Mouse (Mus musculus) megakaryocyte, embryonic 14.5 days (primary cell): ENCODE results near the gene Etv4.

Experiments
- FLI1 ChIP-seq: IDR thresholded peaks from 2 replicates; pipeline ENCODE4 v1.6.1; 2012; ENCODE audit warnings: low read length, inconsistent platforms, mixed read lengths
- GATA1 ChIP-seq: IDR thresholded peaks from 3 replicates; pipeline ENCODE4 v1.6.1; 2012; ENCODE audit warnings: mixed read lengths, low read length, inconsistent platforms, borderline replicate concordance

DNA sequence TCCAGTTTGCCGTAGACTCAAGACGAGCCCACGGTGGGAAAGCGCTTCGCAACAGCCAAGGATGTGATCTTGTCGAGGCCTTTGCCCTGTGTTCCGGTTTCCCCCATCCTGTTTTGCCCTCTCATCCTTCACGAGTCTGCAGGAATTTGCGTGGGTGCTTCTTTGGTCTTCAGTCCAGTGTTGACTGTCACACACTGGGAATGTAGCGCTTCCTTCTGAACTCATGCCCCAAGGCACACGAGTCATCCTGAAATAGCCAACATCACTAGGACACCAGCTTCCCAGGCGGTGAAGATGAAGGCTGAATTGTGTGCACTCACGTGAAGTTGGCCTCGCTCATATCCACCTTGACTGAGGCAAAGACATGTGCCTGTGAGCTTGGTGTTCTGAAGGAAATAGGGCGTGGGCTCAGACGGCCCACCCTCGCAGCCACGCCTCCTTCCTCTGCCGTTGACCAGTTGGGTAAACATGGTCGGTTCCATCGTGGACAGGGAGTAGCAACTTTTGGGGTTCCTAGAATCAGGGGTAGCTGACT lies 65.1 kb downstream of the Etv4 start:
- TF ChIP-seq GATA1 (no peak), FLI1 (no peak)
